Mouse (Mus musculus) large intestine, adult 2 months (tissue): ENCODE measurements at regions not wholly inside any gene's neighbourhood (a gene's known extent, or its start where the extent isn't known, plus 50 kb on each side); places are given as distances from the start of the nearest gene placed in this dataset.

Source experiments
- DNase-seq: peaks from one replicate; pipeline ENCODE4 v3.0.0-alpha.2; 2012; ENCODE audit warnings: low read depth, low spot score
- WGBS: fragments of 180-500 bp; shearing (Covaris S2); methylation state at CpG from one replicate; pipeline ENCODE4 v1.1.7; 2018; 5-methylcytosine and 5-hydroxymethylcytosine counted together

GRCm38 (mm10) chr7:115067641-115068040 lies 324.1 kb downstream of the Insc start:
- 89% methylated on average over 2 of the region's 2 CpGs for WGBS
- DNase-seq, result no peak

DNA sequence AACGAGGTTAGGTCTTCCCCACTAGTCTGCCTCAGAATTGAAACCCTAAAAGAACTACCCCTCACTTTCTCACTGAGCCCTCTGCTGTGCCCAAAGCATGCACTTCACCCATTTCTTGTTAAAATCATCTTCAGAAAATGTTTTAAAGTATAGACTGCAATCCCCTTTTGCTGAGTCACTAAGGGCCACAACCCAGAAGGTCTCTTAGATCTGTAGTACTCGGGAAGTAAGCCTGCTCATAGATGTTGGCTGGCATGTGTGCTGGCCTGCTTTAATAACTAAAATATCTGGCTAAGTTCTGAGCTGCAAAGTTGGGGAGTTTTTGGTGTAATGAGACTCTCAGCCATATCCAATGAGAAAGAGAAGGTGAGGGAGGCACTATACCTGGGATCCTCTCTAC lies 329.9 kb downstream of the Insc start:
- 49% methylated on average over 2 of the region's 2 CpGs for WGBS
- DNase-seq, result no peak

DNA sequence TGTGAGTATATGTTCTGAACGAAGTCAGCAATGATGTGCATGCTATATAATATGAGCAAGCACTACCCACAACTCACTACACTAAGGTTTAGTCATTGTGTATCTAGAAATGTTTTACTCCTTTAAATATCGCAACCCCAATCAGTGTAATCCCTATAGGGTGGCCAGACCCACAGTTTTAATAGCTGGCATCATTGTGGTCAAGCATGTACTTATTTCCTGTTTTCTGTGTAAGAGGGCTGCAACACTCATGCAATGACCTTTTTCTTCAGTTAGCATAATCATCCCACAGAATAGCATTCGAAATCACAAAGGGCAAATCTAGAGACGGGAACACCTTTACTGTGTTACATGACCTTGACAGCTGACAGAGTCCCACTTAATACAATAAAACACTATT lies 333.3 kb downstream of the Insc start:
- no peak for DNase-seq

DNA sequence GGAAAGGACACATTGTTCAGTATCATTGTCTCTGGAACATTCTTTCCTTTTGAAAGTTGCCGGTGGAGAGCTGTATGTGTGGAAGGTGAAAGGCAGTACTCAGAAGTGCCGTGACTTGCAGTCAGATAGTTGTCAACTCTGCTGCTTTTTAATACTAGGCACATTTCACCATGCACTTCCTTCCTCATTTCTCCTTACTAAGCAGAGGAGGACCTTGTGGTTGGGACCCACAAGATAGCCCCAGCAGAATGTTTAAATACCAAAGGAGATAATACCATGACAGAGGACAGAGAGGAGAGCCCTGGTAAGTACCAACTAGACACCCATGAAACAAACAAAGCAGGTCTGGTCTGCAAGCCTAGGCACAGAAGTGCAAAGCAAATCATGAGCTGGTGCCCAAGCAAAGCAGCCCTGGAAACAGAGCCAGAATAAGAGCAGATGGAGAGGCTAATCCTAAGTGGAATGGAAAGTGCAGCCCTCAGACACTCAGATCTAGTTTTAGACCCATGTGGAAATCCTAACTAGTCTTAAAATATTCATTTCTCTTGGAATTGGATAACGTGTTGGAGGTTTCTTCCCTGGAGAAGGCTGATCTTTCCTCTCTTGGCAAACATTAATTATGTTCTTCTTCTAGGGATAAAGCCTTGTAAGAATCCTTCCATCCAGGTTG lies 341.4 kb downstream of the Insc start:
- 70% methylated on average over 3 of the region's 3 CpGs for whole genome bisulfite sequencing
- DNase-seq, result no peak

More for the DNA sequence above, 333.3 kb downstream of the Insc start:
- 80% methylated on average over 4 of the region's 4 CpGs for WGBS

- 73% methylated on average over 4 of the region's 4 CpGs for WGBS
- DNase-seq, result no peak
Measured at GRCm38 (mm10) chr7:115086542-115087448, 343.3 kb downstream of the Insc start.

DNA sequence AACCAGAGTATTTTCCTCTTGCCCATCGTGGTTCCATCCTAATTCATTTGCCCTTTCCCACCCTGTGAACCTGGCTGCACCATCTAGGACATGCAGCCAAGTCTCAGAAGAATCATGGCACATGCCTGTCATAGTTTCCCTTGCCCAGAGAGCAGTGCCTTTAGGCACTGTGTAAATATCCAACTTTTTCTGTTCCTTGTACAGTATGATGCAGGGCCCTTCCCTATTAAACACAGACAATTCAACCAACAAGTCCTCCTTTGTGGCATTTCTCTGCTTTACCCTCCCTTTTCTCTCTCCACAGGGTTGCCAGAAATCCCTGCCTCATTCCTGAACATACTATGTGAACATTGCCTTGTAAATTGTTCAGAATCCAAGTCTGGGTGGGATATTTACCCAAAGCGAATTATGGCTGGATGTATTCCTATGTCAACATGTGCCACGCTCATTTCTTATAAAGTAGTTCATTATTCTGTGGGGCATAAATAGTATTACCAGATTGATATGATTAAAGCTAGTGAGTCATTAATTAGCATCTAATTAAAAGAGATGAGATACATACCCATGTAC lies 349.1 kb downstream of the Insc start:
- 33% methylated on average over 3 of the region's 3 CpGs for WGBS
- DNase-seq, result no peak

- no peak for DNase-seq
- 30% methylated on average over 2 of the region's 2 CpGs for WGBS
Measured at GRCm38 (mm10) chr7:115106041-115106440, 362.5 kb downstream of the Insc start.

DNA sequence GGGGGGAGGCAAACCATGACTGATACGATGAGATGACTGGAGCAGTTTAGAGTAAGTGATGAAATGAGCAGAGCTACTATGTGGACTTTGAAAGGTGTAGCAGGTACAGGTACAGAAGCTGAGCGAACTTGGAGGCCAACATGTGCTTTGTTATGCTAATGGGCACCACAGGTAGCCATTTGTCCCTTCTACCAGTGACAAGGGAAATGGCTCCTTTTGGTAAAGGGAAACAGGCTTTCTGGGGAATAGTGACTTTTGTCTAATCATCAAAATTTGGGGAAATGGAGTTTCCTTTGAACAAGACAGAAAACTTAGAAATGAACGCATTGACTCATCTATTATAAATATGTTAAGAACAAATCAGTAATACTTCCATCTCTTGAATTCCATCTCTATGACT lies 368.8 kb downstream of the Insc start:
- no peak for DNase-seq
- WGBS, result 58% methylated on average over 3 of the region's 3 CpGs

DNA sequence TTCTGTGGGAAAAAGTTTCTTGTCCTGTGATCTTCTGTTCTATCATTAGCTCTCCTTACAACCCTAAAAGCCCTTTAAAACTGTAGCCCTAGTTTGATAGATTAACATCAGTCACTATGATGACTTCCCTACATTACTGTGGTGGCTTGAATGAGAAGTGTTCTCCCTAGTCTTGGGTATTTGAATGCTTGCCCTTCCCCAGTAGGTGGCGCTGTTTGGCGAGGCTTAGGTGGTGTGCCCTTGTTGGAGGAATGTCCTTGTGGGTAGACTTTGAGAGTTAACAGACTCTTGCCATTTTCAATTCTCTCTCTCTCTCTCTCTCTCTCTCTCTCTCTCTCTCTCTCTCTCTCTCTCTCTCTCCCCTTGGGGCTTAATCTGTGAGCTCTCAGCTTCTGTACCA lies 379.8 kb downstream of the Insc start:
- WGBS, result 61% methylated on average over 2 of the region's 2 CpGs

GRCm38 (mm10) chr7:115129001-115129400 lies 385.5 kb downstream of the Insc start:
- no peak for DNase-seq
- 46% methylated on average over 3 of the region's 3 CpGs for WGBS

More for the DNA sequence above, 379.8 kb downstream of the Insc start:
- DNase-seq, result no peak

GRCm38 (mm10) chr7:115131259-115131969 lies 387.9 kb downstream of the Insc start:
- no peak for DNase-seq
- WGBS, result 84% methylated on average over 10 of the region's 10 CpGs

- 51% methylated on average over 11 of the region's 11 CpGs for WGBS
- no peak for DNase-seq
Measured at GRCm38 (mm10) chr7:115131970-115132551, 388.6 kb downstream of the Insc start.

DNA sequence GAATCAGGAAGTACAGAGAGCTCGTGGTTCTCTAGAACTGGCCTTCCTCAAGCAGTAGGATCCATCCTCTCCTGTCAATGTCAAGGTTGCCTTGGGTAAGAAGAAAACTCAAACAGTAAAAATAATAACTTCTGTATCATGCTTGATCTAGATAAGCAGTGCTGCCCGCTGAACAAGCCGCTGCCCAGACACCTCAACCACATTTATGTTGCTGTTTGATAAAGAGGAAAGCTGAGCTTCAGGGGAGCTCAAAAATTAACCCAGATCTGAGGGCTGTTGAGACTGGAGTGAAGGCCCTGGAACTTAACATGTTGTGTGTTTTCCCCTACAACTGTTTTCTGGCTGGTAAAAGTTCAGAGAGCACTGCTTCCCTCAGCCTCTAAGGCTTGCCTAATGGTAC lies 389.1 kb downstream of the Insc start:
- 60% methylated on average over 3 of the region's 3 CpGs for WGBS
- no peak for DNase-seq

- no peak for DNase-seq
- WGBS, result 79% methylated on average over 3 of the region's 3 CpGs
Measured at GRCm38 (mm10) chr7:115134926-115135575, 391.6 kb downstream of the Insc start.

DNA sequence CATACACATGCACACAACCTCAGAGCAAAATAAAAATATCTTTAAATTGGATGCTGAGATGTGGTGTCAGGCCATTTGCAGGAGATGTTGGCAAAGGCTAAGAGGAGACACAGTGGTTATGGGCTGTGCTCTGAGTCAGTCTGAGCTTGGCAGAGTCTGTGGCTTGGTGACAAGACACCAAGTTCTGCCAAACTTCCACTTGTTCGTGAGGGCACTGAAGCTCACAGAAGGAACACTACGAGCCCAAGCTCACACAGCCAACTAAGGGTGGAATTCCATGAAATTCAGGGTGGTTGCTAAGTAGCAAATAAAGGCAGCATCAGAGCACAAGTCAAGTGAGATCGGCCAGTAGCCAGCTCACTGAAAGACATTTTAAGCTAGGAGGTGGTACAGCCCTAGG lies 396.8 kb downstream of the Insc start:
- WGBS, result 79% methylated on average over 3 of the region's 3 CpGs
- DNase-seq, result no peak

- DNase-seq, result no peak
- 78% methylated on average over 2 of the region's 2 CpGs for WGBS
Measured at GRCm38 (mm10) chr7:115142163-115142562, 398.7 kb downstream of the Insc start.

- 64% methylated on average over 2 of the region's 2 CpGs for WGBS
- no peak for DNase-seq
Measured at GRCm38 (mm10) chr7:115144947-115145346, 401.5 kb downstream of the Insc start.

DNA sequence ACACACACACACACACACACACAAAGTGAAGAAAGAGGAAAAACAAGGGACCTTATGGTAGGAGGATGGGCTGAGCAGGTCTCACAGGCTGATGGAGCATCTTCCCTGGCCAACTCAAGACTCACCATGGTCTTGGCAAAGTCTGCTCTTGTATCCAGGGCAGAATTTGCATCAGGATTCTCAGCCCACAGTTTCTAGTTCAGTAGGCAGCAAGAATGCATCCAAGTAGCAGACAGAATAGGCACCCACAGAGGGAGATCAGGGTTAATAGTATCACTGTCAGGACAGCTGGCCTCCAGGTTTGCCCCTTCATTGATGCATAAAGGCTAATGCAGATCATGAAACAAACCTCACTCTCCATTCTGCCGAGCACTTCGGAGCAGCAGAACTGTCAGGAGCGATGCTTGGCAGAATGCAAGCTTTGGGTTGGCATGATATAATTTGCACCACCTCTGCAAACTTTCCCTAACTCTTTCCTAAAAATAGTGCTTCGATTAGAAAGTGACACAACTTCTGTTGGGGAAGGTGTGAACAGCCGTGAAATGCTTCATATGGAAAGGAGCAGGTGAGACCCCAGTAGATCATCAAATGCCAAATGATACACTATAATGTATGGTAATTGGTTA lies 404.0 kb downstream of the Insc start:
- DNase-seq, result no peak
- 89% methylated on average over 5 of the region's 5 CpGs for WGBS

DNA sequence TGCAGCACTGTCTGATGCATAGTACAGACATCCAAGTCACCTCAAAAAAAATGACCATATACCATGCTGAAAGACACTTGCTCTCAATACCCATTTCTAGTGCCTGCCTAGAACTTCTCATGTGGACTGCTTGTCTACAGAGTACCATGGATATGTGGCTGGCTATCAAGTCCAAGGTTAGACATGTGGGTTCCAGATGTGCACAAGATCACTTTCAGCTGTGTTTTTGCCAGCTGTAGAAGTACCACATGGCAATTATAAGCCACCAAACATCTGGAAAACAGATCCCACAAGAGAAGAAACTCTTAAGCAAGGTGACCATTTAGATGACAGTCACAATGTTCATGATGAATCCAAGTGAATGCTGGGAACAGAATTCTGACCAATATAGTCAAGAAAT lies 409.8 kb downstream of the Insc start:
- no peak for DNase-seq
